Mouse (Mus musculus) lung, adult 2 months (tissue): Measurements from ENCODE around the gene Fam198b.

Experiments
- CTCF ChIP-seq: fragments of 200-500 bp; IDR thresholded peaks from 2 replicates; pipeline ENCODE4 v1.5.1; 2011; ENCODE audit warnings: mild to moderate bottlenecking, low read length, control low read depth; ENCODE audit not compliant: insufficient read depth
- POLR2A ChIP-seq: fragments of 200-500 bp; IDR thresholded peaks from 2 replicates; pipeline ENCODE4 v1.6.1; 2011; ENCODE audit warnings: low read depth, mild to moderate bottlenecking, control low read depth, low read length, borderline replicate concordance; ENCODE audit errors: extremely low read depth

GRCm38 (mm10) chr3:79875471-79875870 is 8.9 kb upstream of the Fam198b start:
- TF ChIP-seq CTCF, result no peak
- no peak for TF ChIP-seq POLR2A
